8 mouse cellular contexts compared by ENCODE assay signal in genomic region chr6:67532665-67533440, GRCm38 (mm10). TPM values are rescaled to one million over a fixed set of nuclear protein-coding genes. Genes with fewer than 3 reads are reported as not detected.
DNase-seq lines count a peak whose midpoint lies in the region; ATAC-seq lines count a peak whose summit lies in the region.

No protein-coding gene starts in this region.

- no peaks in the 10 kb centered on the region for H3K36me3 ChIP-seq in limb, embryonic 10.5 days
- no peaks in the 10 kb centered on the region for H3K36me3 ChIP-seq in midbrain, embryonic 10.5 days
- H3K36me3 ChIP-seq in stomach, embryonic 16.5 days (ENCODE audit: control insufficient read depth, insufficient read depth, low read length) = no peaks in the 10 kb centered on the region

- 8% methylated on average over 29 of the region's 29 CpGs for WGBS in limb, embryonic 10.5 days
- 11% methylated on average over 29 of the region's 29 CpGs for WGBS in midbrain, embryonic 10.5 days
- 8% methylated on average over 29 of the region's 29 CpGs for WGBS in stomach, embryonic 16.5 days

- peak overlapping the region; percentile 44 for H3K4me3 ChIP-seq in limb, embryonic 10.5 days
- H3K4me3 ChIP-seq in midbrain, embryonic 10.5 days = peak overlapping the region; percentile 42
- H3K4me3 ChIP-seq in stomach, embryonic 16.5 days (replicated peaks; ENCODE audit: low read length) = peak overlapping the region; percentile 27

- ATAC-seq in granulocyte monocyte progenitor cell, adult 5-6 weeks (replicated peaks; ENCODE audit: poor library complexity, severe bottlenecking) = peak; percentile 63
- peak; percentile 82; the same call in 1 of the 2 replicates for ATAC-seq in stomach, embryonic 16.5 days (ENCODE audit: insufficient read depth, low FRiP score)

- peak; percentile 46 to 51 for DNase-seq in B cell, adult 2 months
- DNase-seq in R1 (ENCODE audit: low read depth, low spot score) = peak; percentile 76
- peak; percentile 67 for DNase-seq in limb, embryonic 10.5 days (ENCODE audit: low spot score)
- peak; percentile 34 for DNase-seq in midbrain, embryonic 10.5 days (ENCODE audit: low spot score)
- DNase-seq in cerebellum, adult 18-20 months = no peak
- DNase-seq in gastrocnemius, adult 8-10 months (ENCODE audit: low spot score in 2 of 2) = no peak

- H3K27ac ChIP-seq in limb, embryonic 10.5 days = no peak overlapping the region
- no peak overlapping the region for H3K27ac ChIP-seq in midbrain, embryonic 10.5 days (replicated peaks)
- H3K27ac ChIP-seq in stomach, embryonic 16.5 days (ENCODE audit: low read length) = peak overlapping the region; percentile 89

- peak overlapping the region; percentile 8; the same call in 1 of the 2 replicates for H3K9ac ChIP-seq in stomach, embryonic 16.5 days (ENCODE audit: low read length)

- H3K4me2 ChIP-seq in stomach, embryonic 16.5 days (ENCODE audit: low read depth, low read length) = peak overlapping the region; percentile 43

- peaks cover 22% of the 10 kb centered on the region for H3K4me1 ChIP-seq in limb, embryonic 10.5 days
- peaks cover 25% of the 10 kb centered on the region for H3K4me1 ChIP-seq in midbrain, embryonic 10.5 days
- H3K4me1 ChIP-seq in stomach, embryonic 16.5 days (ENCODE audit: control insufficient read depth, insufficient read depth, low read length) = 0 out of 2 replicates have a peak, but pooled peaks cover 4% of the 10 kb centered on the region

- H3K9me3 ChIP-seq in limb, embryonic 10.5 days (replicated peaks) = no peaks in the 10 kb centered on the region
- no peaks in the 10 kb centered on the region for H3K9me3 ChIP-seq in midbrain, embryonic 10.5 days (replicated peaks)
- no peaks in the 10 kb centered on the region for H3K9me3 ChIP-seq in stomach, embryonic 16.5 days (replicated peaks; ENCODE audit: control insufficient read depth, low read length)

- peaks cover 77% of the 10 kb centered on the region for H3K27me3 ChIP-seq in limb, embryonic 10.5 days (ENCODE audit: low read depth, poor library complexity, severe bottlenecking)
- H3K27me3 ChIP-seq in midbrain, embryonic 10.5 days (ENCODE audit: low read depth, poor library complexity, severe bottlenecking) = peaks cover 70% of the 10 kb centered on the region
- peaks cover 49% of the 10 kb centered on the region for H3K27me3 ChIP-seq in stomach, embryonic 16.5 days (ENCODE audit: control insufficient read depth, insufficient read depth, low read length)

RNA-seq across cellular contexts. Expression of gene Tacstd2, which starts 2.7 kb away (rescaled TPM):
- 14.4 and 15.5 TPM in 2 replicates for total RNA-seq in granulocyte monocyte progenitor cell, adult 5-6 weeks (2014; fragmentation: Nextera tagmentation)
- total RNA-seq in granulocyte monocyte progenitor cell, adult 5-6 weeks (2017) = 11.3 and 11.7 TPM in 2 replicates
- polyA plus RNA-seq in limb, embryonic 10.5 days (2016; fragmentation: Nextera tagmentation; extraction: Ambion mirVana) = 7.2 and 13.2 TPM in 2 replicates
- polyA plus RNA-seq in midbrain, embryonic 10.5 days (2016; fragmentation: Nextera tagmentation; extraction: Ambion mirVana) = 3.2 and 5.5 TPM in 2 replicates
- 160 and 210 TPM in 2 replicates for polyA plus RNA-seq in stomach, embryonic 16.5 days (2015; fragmentation: Nextera tagmentation; extraction: Ambion mirVana)
- not detected for total RNA-seq in gastrocnemius, adult 8-10 months (2022)

RNA-seq across cellular contexts. Expression of gene Il23r, which starts 41.2 kb away (rescaled TPM):
- not detected in 2 replicates for total RNA-seq in granulocyte monocyte progenitor cell, adult 5-6 weeks (2014; fragmentation: Nextera tagmentation)
- not detected in 2 replicates for total RNA-seq in granulocyte monocyte progenitor cell, adult 5-6 weeks (2017)
- not detected in 2 replicates for polyA plus RNA-seq in limb, embryonic 10.5 days (2016; fragmentation: Nextera tagmentation; extraction: Ambion mirVana)
- polyA plus RNA-seq in midbrain, embryonic 10.5 days (2016; fragmentation: Nextera tagmentation; extraction: Ambion mirVana) = not detected in 2 replicates
- polyA plus RNA-seq in stomach, embryonic 16.5 days (2015; fragmentation: Nextera tagmentation; extraction: Ambion mirVana) = 0.06 TPM in 1 of 2 replicates, not detected in the other
- total RNA-seq in gastrocnemius, adult 8-10 months (2022) = not detected

Comparison
In these comparisons a context has a peak if more than half of its experiments do, and no peak if none do; other contexts are left out.
1. DNase-seq: peak in B cell, adult 2 months (2 of 2), R1 (single experiment), limb, embryonic 10.5 days (single experiment) and midbrain, embryonic 10.5 days (single experiment); none in cerebellum, adult 18-20 months (0 of 2) and gastrocnemius, adult 8-10 months (0 of 2).
2. RNA of gene Tacstd2, which starts 2.7 kb away (polyA plus RNA-seq): 160 to 210 TPM in stomach, embryonic 16.5 days; 7.2 to 13.2 TPM in limb, embryonic 10.5 days and 3.2 to 5.5 TPM in midbrain, embryonic 10.5 days; every median in the first group is over 10 times any median in the second.
3. Peak in every context shown above with its lines, with median percentiles within 50 percentile points of each other: H3K4me3 ChIP-seq.